17 mouse cellular contexts compared by ENCODE assay signal in the genomic region with DNA sequence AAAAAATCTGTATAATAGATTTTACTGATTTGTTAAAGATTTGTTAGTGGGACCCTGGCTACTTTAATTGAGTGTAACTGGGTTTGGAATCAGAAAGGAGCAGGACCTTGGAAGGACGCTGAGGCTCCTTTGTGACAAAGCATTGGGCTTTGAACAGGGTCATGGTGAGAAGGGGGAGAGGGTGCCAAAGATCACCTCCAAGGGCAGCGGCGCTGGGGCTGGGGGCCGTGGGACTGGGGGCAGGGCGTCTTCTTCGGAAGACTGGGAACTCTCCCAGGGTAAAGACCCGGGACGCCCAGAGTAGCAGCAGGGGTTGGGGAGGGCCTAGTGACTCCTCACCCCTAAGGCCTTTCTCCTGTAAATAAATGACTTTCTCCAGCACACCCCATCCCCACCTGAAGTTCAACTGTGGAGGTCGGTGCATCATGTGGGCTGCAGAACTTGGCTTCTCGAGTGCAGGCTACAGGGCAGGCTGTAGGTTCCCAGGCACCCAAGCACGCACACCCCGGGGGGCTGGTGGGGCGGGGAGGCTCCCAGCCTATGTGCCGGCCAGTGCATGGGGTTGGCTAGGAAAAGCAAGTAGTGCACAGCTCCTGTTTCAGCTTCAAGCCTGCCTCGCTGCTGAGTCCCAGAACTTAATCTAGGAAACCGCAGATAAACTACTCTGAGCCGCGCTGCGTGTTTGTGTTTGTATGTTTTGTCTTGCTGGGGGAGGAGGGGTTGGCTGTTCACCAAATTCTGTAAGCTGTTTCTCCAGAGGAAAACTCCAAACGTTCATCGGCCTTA. TPM values are rescaled to one million over a fixed set of nuclear protein-coding genes. Genes with fewer than 3 reads are reported as not detected.
DNase-seq lines count a peak whose midpoint lies in the region; ATAC-seq lines count a peak whose summit lies in the region.
"Had no signal": no experiment of that assay in that cellular context is flagged by ENCODE, and none has a peak within 500 bp of the region (broad histone marks: within the 10 kb centered on the region; RNA-seq: fewer than 3 reads in every experiment).

No protein-coding gene starts in this region.

- H3K4me3 ChIP-seq in heart, embryonic 16.5 days (ENCODE audit: low read length), result no peak overlapping the region
- no peak overlapping the region for H3K4me3 ChIP-seq in lung, embryonic 16.5 days (ENCODE audit: low read length)
- H3K4me3 ChIP-seq in embryonic facial prominence, embryonic 14.5 days (ENCODE audit: low read depth, low read length), result no peak overlapping the region
- no peak overlapping the region for H3K4me3 ChIP-seq in stomach, embryonic 16.5 days (replicated peaks; ENCODE audit: low read length)
- H3K4me3 ChIP-seq: forebrain, embryonic 15.5 days; limb, embryonic 12.5 days had no signal

- H3K36me3 ChIP-seq in heart, embryonic 16.5 days (ENCODE audit: control insufficient read depth, insufficient read depth), result no peaks in the 10 kb centered on the region
- no peaks in the 10 kb centered on the region for H3K36me3 ChIP-seq in lung, embryonic 16.5 days (ENCODE audit: control insufficient read depth, insufficient read depth, low read length)
- H3K36me3 ChIP-seq in embryonic facial prominence, embryonic 14.5 days (ENCODE audit: control insufficient read depth, insufficient read depth, low read length), result no peaks in the 10 kb centered on the region
- H3K36me3 ChIP-seq in stomach, embryonic 16.5 days (ENCODE audit: control insufficient read depth, insufficient read depth, low read length), result no peaks in the 10 kb centered on the region
- H3K36me3 ChIP-seq: forebrain, embryonic 15.5 days; limb, embryonic 12.5 days had no signal

- H3K4me2 ChIP-seq in heart, embryonic 16.5 days (ENCODE audit: low read depth, low read length), result no peak overlapping the region
- no peak overlapping the region for H3K4me2 ChIP-seq in lung, embryonic 16.5 days (ENCODE audit: low read depth, low read length)
- H3K4me2 ChIP-seq in embryonic facial prominence, embryonic 14.5 days (ENCODE audit: low read depth, low read length), result no peak overlapping the region; the same call in 1 of the 2 replicates
- H3K4me2 ChIP-seq in stomach, embryonic 16.5 days (ENCODE audit: low read depth, low read length), result no peak overlapping the region
- H3K4me2 ChIP-seq: forebrain, embryonic 15.5 days; limb, embryonic 12.5 days had no signal

- intact Hi-C loops in left cerebral cortex, postnatal 36 days (cut with DNase I), result no loop called here

- DNase-seq in heart, adult 18-20 months, result no peak
- DNase-seq in lung, postnatal 14 days, result no peak
- DNase-seq in embryonic facial prominence, embryonic 14.5 days (ENCODE audit: low spot score), result peak; percentile 77
- DNase-seq in left cerebral cortex, postnatal 36 days (ENCODE audit: low spot score in 2 of 2), result no peak
- DNase-seq: adrenal gland, postnatal 14 days; cerebellum, adult 11 months; embryo, embryonic 11 days; spleen, adult 18-20 months; thymus, postnatal 25 days had no signal

- H3K9me3 ChIP-seq in heart, embryonic 16.5 days (replicated peaks; ENCODE audit: control insufficient read depth, low read length), result no peaks in the 10 kb centered on the region
- no peaks in the 10 kb centered on the region for H3K9me3 ChIP-seq in lung, embryonic 16.5 days (ENCODE audit: control insufficient read depth, low read length)
- no peaks in the 10 kb centered on the region for H3K9me3 ChIP-seq in embryonic facial prominence, embryonic 14.5 days (ENCODE audit: control insufficient read depth, low read length)
- no peaks in the 10 kb centered on the region for H3K9me3 ChIP-seq in stomach, embryonic 16.5 days (replicated peaks; ENCODE audit: control insufficient read depth, low read length)
- H3K9me3 ChIP-seq: forebrain, embryonic 15.5 days; limb, embryonic 12.5 days had no signal

- no peaks in the 10 kb centered on the region for H3K27me3 ChIP-seq in heart, embryonic 16.5 days (ENCODE audit: control insufficient read depth, insufficient read depth, low read length)
- no peaks in the 10 kb centered on the region for H3K27me3 ChIP-seq in lung, embryonic 16.5 days (ENCODE audit: control insufficient read depth, insufficient read depth, low read depth, low read length)
- no peaks in the 10 kb centered on the region for H3K27me3 ChIP-seq in embryonic facial prominence, embryonic 14.5 days (replicated peaks; ENCODE audit: control insufficient read depth, insufficient read depth, low read length)
- no peaks in the 10 kb centered on the region for H3K27me3 ChIP-seq in stomach, embryonic 16.5 days (ENCODE audit: control insufficient read depth, insufficient read depth, low read length)
- H3K27me3 ChIP-seq: forebrain, embryonic 15.5 days; limb, embryonic 12.5 days had no signal

- peak; percentile 21; the same call in 1 of the 2 replicates for ATAC-seq in heart, embryonic 16.5 days (replicated peaks; ENCODE audit: extremely low read depth, insufficient read depth, low FRiP score)
- ATAC-seq in lung, embryonic 16.5 days (ENCODE audit: low read depth), result peak; percentile 24; the same call in 1 of the 2 replicates
- ATAC-seq in embryonic facial prominence, embryonic 14.5 days (ENCODE audit: low read depth), result peak; percentile 58; the same call in 1 of the 2 replicates
- ATAC-seq in stomach, embryonic 16.5 days (ENCODE audit: insufficient read depth, low FRiP score), result peak; percentile 38; the same call in 1 of the 2 replicates
- ATAC-seq: CD4-positive, CD25-positive, alpha-beta regulatory T cell, adult 4 months; forebrain, embryonic 15.5 days had no signal

- peaks cover 29% of the 10 kb centered on the region for H3K4me1 ChIP-seq in heart, embryonic 16.5 days (ENCODE audit: control insufficient read depth, insufficient read depth, low read length)
- peaks cover 38% of the 10 kb centered on the region for H3K4me1 ChIP-seq in lung, embryonic 16.5 days (replicated peaks; ENCODE audit: control insufficient read depth, insufficient read depth, low read length)
- peaks cover 29% of the 10 kb centered on the region for H3K4me1 ChIP-seq in embryonic facial prominence, embryonic 14.5 days (ENCODE audit: control insufficient read depth, insufficient read depth, low read length)
- peaks cover 30% of the 10 kb centered on the region for H3K4me1 ChIP-seq in stomach, embryonic 16.5 days (ENCODE audit: control insufficient read depth, insufficient read depth, low read length)
- H3K4me1 ChIP-seq: forebrain, embryonic 15.5 days had no signal

- 0 out of 2 replicates have a peak overlapping the region, but pooled peaks have one; percentile 4 for H3K9ac ChIP-seq in heart, embryonic 16.5 days (ENCODE audit: low read length)
- peak overlapping the region; percentile 33; the same call in 1 of the 2 replicates for H3K9ac ChIP-seq in lung, embryonic 16.5 days (ENCODE audit: low read length)
- no peak overlapping the region for H3K9ac ChIP-seq in embryonic facial prominence, embryonic 14.5 days (ENCODE audit: low read depth, low read length)
- 0 out of 2 replicates have a peak overlapping the region, but pooled peaks have one; percentile 15 for H3K9ac ChIP-seq in stomach, embryonic 16.5 days (ENCODE audit: low read length)
- H3K9ac ChIP-seq: forebrain, embryonic 15.5 days; limb, embryonic 12.5 days had no signal

- peak overlapping the region; percentile 46 for H3K27ac ChIP-seq in heart, embryonic 16.5 days (ENCODE audit: low read length)
- peak overlapping the region; percentile 72 for H3K27ac ChIP-seq in lung, embryonic 16.5 days (ENCODE audit: low read length)
- peak overlapping the region; percentile 48; the same call in 1 of the 2 replicates for H3K27ac ChIP-seq in embryonic facial prominence, embryonic 14.5 days (replicated peaks; ENCODE audit: low read depth, low read length)
- peak overlapping the region; percentile 70; the same call in 1 of the 2 replicates for H3K27ac ChIP-seq in stomach, embryonic 16.5 days (ENCODE audit: low read length)
- H3K27ac ChIP-seq: forebrain, embryonic 15.5 days had no signal

- WGBS in heart, embryonic 16.5 days, result 53% methylated on average over 21 of the region's 21 CpGs
- 38% methylated on average over 21 of the region's 21 CpGs for WGBS in lung, embryonic 16.5 days
- 29% methylated on average over 21 of the region's 21 CpGs for WGBS in embryonic facial prominence, embryonic 14.5 days
- WGBS in stomach, embryonic 16.5 days, result 43% methylated on average over 21 of the region's 21 CpGs

RNA-seq across cellular contexts. Expression of a gene that starts 9.9 kb away (rescaled TPM):
- 7.8 and 8.8 TPM in 2 replicates for polyA plus RNA-seq in heart, embryonic 16.5 days (2015; fragmentation: Nextera tagmentation; extraction: Ambion mirVana)
- 10 to 100 TPM in 1 of 2 experiments, 1 to 10 TPM in 1; 9.2 to 10.4 TPM for total RNA-seq in heart, adult 18-20 months (2021)
- polyA plus RNA-seq in lung, embryonic 16.5 days (2015; fragmentation: Nextera tagmentation; extraction: Ambion mirVana), result 14.4 and 14.8 TPM in 2 replicates
- 2.3 and 3.8 TPM in 2 replicates for polyA plus RNA-seq in embryonic facial prominence, embryonic 14.5 days (2014; fragmentation: Nextera tagmentation; extraction: Ambion mirVana)
- polyA plus RNA-seq in stomach, embryonic 16.5 days (2015; fragmentation: Nextera tagmentation; extraction: Ambion mirVana), result 10.0 and 10.6 TPM in 2 replicates
- total RNA-seq in left cerebral cortex, postnatal 36 days (2021), result 10 to 100 TPM; 15.8 to 16.4 TPM

RNA-seq across cellular contexts. Expression of a gene that starts 20.8 kb away (rescaled TPM):
- polyA plus RNA-seq in heart, embryonic 16.5 days (2015; fragmentation: Nextera tagmentation; extraction: Ambion mirVana), result 31.1 and 32.5 TPM in 2 replicates
- total RNA-seq in heart, adult 18-20 months (2021), result 1 to 10 TPM; 5.8 to 6.2 TPM
- polyA plus RNA-seq in lung, embryonic 16.5 days (2015; fragmentation: Nextera tagmentation; extraction: Ambion mirVana), result 23.3 and 26.2 TPM in 2 replicates
- 19.5 and 20.0 TPM in 2 replicates for polyA plus RNA-seq in embryonic facial prominence, embryonic 14.5 days (2014; fragmentation: Nextera tagmentation; extraction: Ambion mirVana)
- polyA plus RNA-seq in stomach, embryonic 16.5 days (2015; fragmentation: Nextera tagmentation; extraction: Ambion mirVana), result 26.7 and 30.5 TPM in 2 replicates
- total RNA-seq in left cerebral cortex, postnatal 36 days (2021), result 10 to 100 TPM; 11.9 to 15.8 TPM

RNA-seq across cellular contexts. Expression of a gene that starts 28.8 kb away (rescaled TPM):
- not detected in 2 replicates for polyA plus RNA-seq in heart, embryonic 16.5 days (2015; fragmentation: Nextera tagmentation; extraction: Ambion mirVana)
- 100 to 1,000 TPM; 174 to 267 TPM for total RNA-seq in heart, adult 18-20 months (2021)
- polyA plus RNA-seq in lung, embryonic 16.5 days (2015; fragmentation: Nextera tagmentation; extraction: Ambion mirVana), result 0.29 TPM in 1 of 2 replicates, not detected in the other
- polyA plus RNA-seq in embryonic facial prominence, embryonic 14.5 days (2014; fragmentation: Nextera tagmentation; extraction: Ambion mirVana), result not detected in 2 replicates
- polyA plus RNA-seq in stomach, embryonic 16.5 days (2015; fragmentation: Nextera tagmentation; extraction: Ambion mirVana), result 1.9 TPM in 1 of 2 replicates, not detected in the other
- total RNA-seq in left cerebral cortex, postnatal 36 days (2021), result not detected
- total RNA-seq: megakaryocyte, adult 5-6 weeks had no signal
- polyA plus RNA-seq: forebrain, embryonic 15.5 days; heart, embryonic 14.5 days had no signal

RNA-seq across cellular contexts. Expression of a gene that starts 31.3 kb away (rescaled TPM):
- 30.2 and 32.7 TPM in 2 replicates for polyA plus RNA-seq in heart, embryonic 16.5 days (2015; fragmentation: Nextera tagmentation; extraction: Ambion mirVana)
- 100 to 1,000 TPM; 315 to 408 TPM for total RNA-seq in heart, adult 18-20 months (2021)
- 17.9 and 20.0 TPM in 2 replicates for polyA plus RNA-seq in lung, embryonic 16.5 days (2015; fragmentation: Nextera tagmentation; extraction: Ambion mirVana)
- polyA plus RNA-seq in embryonic facial prominence, embryonic 14.5 days (2014; fragmentation: Nextera tagmentation; extraction: Ambion mirVana), result 12.3 and 13.2 TPM in 2 replicates
- 18.0 and 21.7 TPM in 2 replicates for polyA plus RNA-seq in stomach, embryonic 16.5 days (2015; fragmentation: Nextera tagmentation; extraction: Ambion mirVana)
- 1 to 10 TPM; 3.1 to 9.6 TPM for total RNA-seq in left cerebral cortex, postnatal 36 days (2021)

RNA-seq across cellular contexts. Expression of a gene that starts 56.3 kb away (rescaled TPM):
- 1.8 and 2.4 TPM in 2 replicates for polyA plus RNA-seq in heart, embryonic 16.5 days (2015; fragmentation: Nextera tagmentation; extraction: Ambion mirVana)
- 10 to 100 TPM; 13.1 to 16.6 TPM for total RNA-seq in heart, adult 18-20 months (2021)
- 3.5 and 4.4 TPM in 2 replicates for polyA plus RNA-seq in lung, embryonic 16.5 days (2015; fragmentation: Nextera tagmentation; extraction: Ambion mirVana)
- polyA plus RNA-seq in embryonic facial prominence, embryonic 14.5 days (2014; fragmentation: Nextera tagmentation; extraction: Ambion mirVana), result 4.8 and 5.1 TPM in 2 replicates
- polyA plus RNA-seq in stomach, embryonic 16.5 days (2015; fragmentation: Nextera tagmentation; extraction: Ambion mirVana), result 2.5 and 3.0 TPM in 2 replicates
- 10 to 100 TPM; 30.4 to 32.9 TPM for total RNA-seq in left cerebral cortex, postnatal 36 days (2021)
